Mouse (Mus musculus): Measurements from ENCODE around the gene Tmem206.

The Tmem206 gene

GRCm38 (mm10) chr1:191348996-191349395 is 23.3 kb downstream of the Tmem206 start:
- no peak for ATAC-seq (ENCODE audit: insufficient number of reproducible peaks, low FRiP score, low TSS enrichment)

- no peak for ATAC-seq (ENCODE audit: insufficient number of reproducible peaks, low FRiP score, low TSS enrichment)
These were observed 23.9 kb downstream of the Tmem206 start for GRCm38 (mm10) chr1:191349486-191350037.

GRCm38 (mm10) chr1:191350355-191350754 is 24.6 kb downstream of the Tmem206 start:
- no peak for ATAC-seq (ENCODE audit: insufficient number of reproducible peaks, low FRiP score, low TSS enrichment)

GRCm38 (mm10) chr1:191352786-191353488 is 27.2 kb downstream of the Tmem206 start:
- ATAC-seq (ENCODE audit: insufficient number of reproducible peaks, low FRiP score, low TSS enrichment): no peak

- no peak for ATAC-seq (ENCODE audit: insufficient number of reproducible peaks, low FRiP score, low TSS enrichment)
These were observed 28.1 kb downstream of the Tmem206 start for GRCm38 (mm10) chr1:191353836-191354235.

- ATAC-seq (ENCODE audit: insufficient number of reproducible peaks, low FRiP score, low TSS enrichment): no peak
These were observed 31.2 kb downstream of the Tmem206 start for GRCm38 (mm10) chr1:191356936-191357335.

GRCm38 (mm10) chr1:191359478-191359877 is 33.8 kb downstream of the Tmem206 start:
- no peak for ATAC-seq (ENCODE audit: insufficient number of reproducible peaks, low FRiP score, low TSS enrichment)

GRCm38 (mm10) chr1:191362412-191362811 is 36.7 kb downstream of the Tmem206 start:
- ATAC-seq (ENCODE audit: insufficient number of reproducible peaks, low FRiP score, low TSS enrichment): no peak

- ATAC-seq (ENCODE audit: insufficient number of reproducible peaks, low FRiP score, low TSS enrichment): no peak
These were observed 38.8 kb downstream of the Tmem206 start for GRCm38 (mm10) chr1:191364477-191364876.

- ATAC-seq (ENCODE audit: insufficient number of reproducible peaks, low FRiP score, low TSS enrichment): no peak
These were observed 42.5 kb downstream of the Tmem206 start for GRCm38 (mm10) chr1:191368193-191368592.

- no peak for ATAC-seq (ENCODE audit: insufficient number of reproducible peaks, low FRiP score, low TSS enrichment)
These were observed 43.4 kb downstream of the Tmem206 start for GRCm38 (mm10) chr1:191369140-191369539.

- no peak for ATAC-seq (ENCODE audit: insufficient number of reproducible peaks, low FRiP score, low TSS enrichment)
These were observed 49.4 kb downstream of the Tmem206 start for GRCm38 (mm10) chr1:191374993-191375643.

GRCm38 (mm10) chr1:191375644-191375998 is 49.9 kb downstream of the Tmem206 start:
- no peak for ATAC-seq (ENCODE audit: insufficient number of reproducible peaks, low FRiP score, low TSS enrichment)

- no peak for ATAC-seq (ENCODE audit: insufficient number of reproducible peaks, low FRiP score, low TSS enrichment)
These were observed 52.4 kb downstream of the Tmem206 start for GRCm38 (mm10) chr1:191378080-191378479.

GRCm38 (mm10) chr1:191380843-191381242 is 55.1 kb downstream of the Tmem206 start:
- ATAC-seq (ENCODE audit: insufficient number of reproducible peaks, low FRiP score, low TSS enrichment): no peak

GRCm38 (mm10) chr1:191381955-191382736 is 56.4 kb downstream of the Tmem206 start:
- ATAC-seq (ENCODE audit: insufficient number of reproducible peaks, low FRiP score, low TSS enrichment): 0 out of 2 replicates have a peak, but pooled peaks have one; percentile 45

GRCm38 (mm10) chr1:191384786-191385430 is 59.2 kb downstream of the Tmem206 start:
- no peak for ATAC-seq (ENCODE audit: insufficient number of reproducible peaks, low FRiP score, low TSS enrichment)

- 0 out of 2 replicates have a peak, but pooled peaks have one; percentile 80 for ATAC-seq (ENCODE audit: insufficient number of reproducible peaks, low FRiP score, low TSS enrichment)
These were observed 65.6 kb downstream of the Tmem206 start for GRCm38 (mm10) chr1:191391311-191391710.

- ATAC-seq (ENCODE audit: insufficient number of reproducible peaks, low FRiP score, low TSS enrichment): no peak
These were observed 67.8 kb downstream of the Tmem206 start for GRCm38 (mm10) chr1:191393536-191393935.

GRCm38 (mm10) chr1:191394126-191394525 is 68.4 kb downstream of the Tmem206 start:
- ATAC-seq (ENCODE audit: insufficient number of reproducible peaks, low FRiP score, low TSS enrichment): no peak

Measured in cerebellum, adult (tissue).